Mouse (Mus musculus): ENCODE results near the gene Tex9.

GRCm38 (mm10) chr9:72418443-72418842 is 73.6 kb downstream of the Tex9 start:
- no peak for TF ChIP-seq EP300 (IDR thresholded peaks at IDR 0.05; ENCODE audit: low read depth)
- TF ChIP-seq CTCF (IDR thresholded peaks at IDR 0.05; ENCODE audit: low read depth) = no peak
